Mouse (Mus musculus) brain, embryonic 14.5 days (tissue): Measurements from ENCODE around the gene Donson. TPM values are rescaled to one million over a fixed set of nuclear protein-coding genes. Genes with fewer than 3 reads are reported as not detected.

Source experiments
- DNase-seq: peaks from one replicate; pipeline ENCODE4 v3.0.0-alpha.2; 2011; ENCODE audit warnings: low read depth
- CTCF ChIP-seq: fragments of 200-500 bp; IDR thresholded peaks from 2 replicates; pipeline ENCODE4 v1.5.1; 2012; ENCODE audit warnings: inconsistent platforms, mild to moderate bottlenecking, moderate library complexity, borderline replicate concordance; ENCODE audit not compliant: insufficient read depth, insufficient read length; ENCODE audit errors: extremely low read depth
- POLR2A ChIP-seq: fragments of 200-500 bp; IDR thresholded peaks from 2 replicates; pipeline ENCODE4 v1.6.1; 2012; ENCODE audit warnings: mild to moderate bottlenecking, inconsistent platforms, borderline replicate concordance; ENCODE audit not compliant: poor library complexity, insufficient read depth, insufficient read length, severe bottlenecking; ENCODE audit errors: extremely low read depth
- polyA plus RNA-seq: library from polyadenylated mRNA; depleted of rRNA; stranded (reverse); fragments of >200 nt; gene quantifications from 2 replicates; pipeline ENCODE4 v1.2.3, GENCODE M21; 2012; rRNA removed

The Donson gene
- polyA plus RNA-seq, 1 experiment: 36.4 TPM

GRCm38 (mm10) chr16:91633641-91634040, 54.9 kb downstream of the Donson start:
- no peak for TF ChIP-seq CTCF
- no peak for TF ChIP-seq POLR2A
- no peak for DNase-seq

- DNase-seq: no peak
- TF ChIP-seq POLR2A: no peak
Observed at GRCm38 (mm10) chr16:91632940-91633339, 55.6 kb downstream of the Donson start.

GRCm38 (mm10) chr16:91632439-91632838, 56.1 kb downstream of the Donson start:
- peak; percentile 5 for DNase-seq
- TF ChIP-seq POLR2A: no peak
- TF ChIP-seq CTCF: no peak

DNA sequence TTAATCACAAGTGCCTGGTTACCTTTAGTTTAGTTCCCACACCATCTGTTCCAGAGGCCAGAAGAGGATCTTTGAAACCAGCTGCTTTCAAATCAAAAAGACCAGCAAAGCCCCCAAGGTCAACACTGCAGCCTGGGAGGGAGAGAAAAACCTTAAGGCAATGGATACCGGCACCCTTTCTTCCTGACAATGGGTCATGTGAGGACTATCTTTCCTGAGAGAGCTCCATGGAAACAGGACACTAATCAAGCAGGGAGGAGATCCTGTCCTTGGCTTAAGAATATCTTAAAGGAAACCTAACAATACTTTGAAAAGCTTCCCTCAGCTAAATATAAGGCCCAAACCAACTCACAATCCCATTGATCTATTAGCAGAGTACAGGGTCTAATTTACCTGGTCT, 58.0 kb downstream of the Donson start:
- DNase-seq: peak; percentile 5
- TF ChIP-seq CTCF: no peak
- no peak for TF ChIP-seq POLR2A

GRCm38 (mm10) chr16:91629749-91630148, 58.8 kb downstream of the Donson start:
- DNase-seq: no peak
- TF ChIP-seq CTCF: no peak
- TF ChIP-seq POLR2A: no peak

DNA sequence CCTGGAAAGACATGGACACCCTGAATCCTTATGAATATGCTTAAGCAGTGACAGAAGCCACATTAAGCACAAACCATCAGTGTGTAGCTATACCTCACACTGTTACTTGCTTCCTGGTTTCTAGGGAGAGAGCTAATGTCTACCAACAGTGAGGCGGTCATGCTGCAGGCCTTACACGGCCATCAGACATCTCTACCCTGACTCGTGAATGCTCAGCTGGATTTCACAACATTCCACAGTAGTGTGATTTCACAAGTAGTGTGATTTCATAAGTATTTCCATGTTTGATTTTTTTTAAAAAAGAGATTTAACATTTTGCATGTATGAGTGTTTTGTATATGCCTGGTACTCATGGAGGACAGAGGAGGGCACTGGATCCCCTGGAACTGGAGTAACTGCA, 59.9 kb downstream of the Donson start:
- no peak for DNase-seq
- TF ChIP-seq POLR2A (no peak), CTCF (no peak)

DNA sequence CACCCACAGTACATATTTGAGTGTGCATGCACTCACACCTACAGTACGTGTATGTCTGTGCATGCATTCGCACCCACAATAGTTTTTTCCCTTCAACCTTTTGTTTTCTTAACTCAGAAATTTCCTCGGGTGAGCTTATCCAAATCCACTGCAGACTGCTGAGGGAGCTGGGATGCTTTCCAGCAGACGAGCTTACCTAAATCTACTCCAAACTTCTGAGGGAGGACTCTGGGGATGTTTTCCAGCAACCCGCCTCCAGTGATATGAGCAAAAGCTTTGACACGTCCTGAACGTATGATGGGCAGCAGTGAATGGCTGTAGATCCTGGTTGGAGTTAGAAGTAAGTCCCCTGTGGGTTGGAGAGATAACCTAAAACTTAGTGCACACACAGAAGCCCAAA, 60.7 kb downstream of the Donson start:
- no peak for DNase-seq
- TF ChIP-seq POLR2A (no peak), CTCF (no peak)

Other genes starting within 250 kb of the Donson start
- 43.7 and 54.3 TPM in 2 replicates for gene Ifnar1, start 203.5 kb downstream of the Donson start, polyA plus RNA-seq
- 34.8 and 43.1 TPM in 2 replicates for gene Ifngr2, start 141.7 kb downstream of the Donson start, polyA plus RNA-seq
- 52.3 and 55.4 TPM in 2 replicates for gene Tmem50b, start 91.0 kb downstream of the Donson start, polyA plus RNA-seq
- 3.6 and 3.9 TPM in 2 replicates for gene Dnajc28, start 69.7 kb downstream of the Donson start, polyA plus RNA-seq
- gene Gart, start 41.8 kb downstream of the Donson start, polyA plus RNA-seq: 42.7 and 46.1 TPM in 2 replicates
- gene Son, start 41.3 kb downstream of the Donson start, polyA plus RNA-seq: 331 and 353 TPM in 2 replicates
- gene Cryzl1, start 40.2 kb upstream of the Donson start, polyA plus RNA-seq: 72.1 and 92.2 TPM in 2 replicates
- gene Itsn1, start 40.5 kb upstream of the Donson start, polyA plus RNA-seq: 62.2 and 82.6 TPM in 2 replicates